Mouse (Mus musculus) heart, embryonic 16.5 days (tissue): ENCODE measurements at regions not wholly inside any gene's neighbourhood (a gene's known extent, or its start where the extent isn't known, plus 50 kb on each side); places are given as distances from the start of the nearest gene placed in this dataset.

ENCODE experiments used
- ATAC-seq: fragments of 200-750 bp; cut with Nextera tagmentation; replicated peaks from 2 replicates; pipeline ENCODE4 v1.8.0; 2017; ENCODE audit warnings: moderate number of reproducible peaks; ENCODE audit not compliant: insufficient read depth, low FRiP score; ENCODE audit errors: extremely low read depth
- H3K27ac ChIP-seq: fragments of 300-500 bp; sonication (generic); 2 replicates; pipeline ENCODE4 v1.5.1; 2014; ENCODE audit warnings: mild to moderate bottlenecking, low read length, control low read depth, moderate library complexity
- H3K27me3 ChIP-seq: fragments of 300-500 bp; sonication (generic); 2 replicates; pipeline ENCODE4 v1.6.1; 2014; ENCODE audit warnings: low read length, mixed read lengths; ENCODE audit not compliant: control insufficient read depth, insufficient read depth
- H3K36me3 ChIP-seq: fragments of 300-500 bp; sonication (generic); 2 replicates; pipeline ENCODE4 v1.6.1; 2014; ENCODE audit not compliant: control insufficient read depth, insufficient read depth
- H3K4me1 ChIP-seq: fragments of 300-500 bp; sonication (generic); 2 replicates; pipeline ENCODE4 v1.6.1; 2014; ENCODE audit warnings: low read length, mixed read lengths; ENCODE audit not compliant: control insufficient read depth, insufficient read depth
- H3K4me2 ChIP-seq: fragments of 300-500 bp; sonication (generic); 2 replicates; pipeline ENCODE4 v1.6.1; 2014; ENCODE audit warnings: low read depth, mild to moderate bottlenecking, control low read depth, low read length
- H3K4me3 ChIP-seq: fragments of 300-500 bp; sonication (generic); 2 replicates; pipeline ENCODE4 v1.5.1; 2014; ENCODE audit warnings: mild to moderate bottlenecking, control low read depth, low read length
- H3K9ac ChIP-seq: fragments of 300-500 bp; sonication (generic); 2 replicates; pipeline ENCODE4 v1.6.1; 2014; ENCODE audit warnings: low read length, control low read depth
- H3K9me3 ChIP-seq: fragments of 300-500 bp; sonication (generic); replicated peaks from 2 replicates; pipeline ENCODE4 v1.6.1; 2016; ENCODE audit warnings: low read length; ENCODE audit not compliant: control insufficient read depth
- WGBS: fragments of 180-500 bp; shearing (Covaris S2); extraction: QIAGEN DNeasy Blood & Tissue Kit; methylation state at CpG from one replicate; pipeline ENCODE4 v1.1.7; 2014; 5-methylcytosine and 5-hydroxymethylcytosine counted together

DNA sequence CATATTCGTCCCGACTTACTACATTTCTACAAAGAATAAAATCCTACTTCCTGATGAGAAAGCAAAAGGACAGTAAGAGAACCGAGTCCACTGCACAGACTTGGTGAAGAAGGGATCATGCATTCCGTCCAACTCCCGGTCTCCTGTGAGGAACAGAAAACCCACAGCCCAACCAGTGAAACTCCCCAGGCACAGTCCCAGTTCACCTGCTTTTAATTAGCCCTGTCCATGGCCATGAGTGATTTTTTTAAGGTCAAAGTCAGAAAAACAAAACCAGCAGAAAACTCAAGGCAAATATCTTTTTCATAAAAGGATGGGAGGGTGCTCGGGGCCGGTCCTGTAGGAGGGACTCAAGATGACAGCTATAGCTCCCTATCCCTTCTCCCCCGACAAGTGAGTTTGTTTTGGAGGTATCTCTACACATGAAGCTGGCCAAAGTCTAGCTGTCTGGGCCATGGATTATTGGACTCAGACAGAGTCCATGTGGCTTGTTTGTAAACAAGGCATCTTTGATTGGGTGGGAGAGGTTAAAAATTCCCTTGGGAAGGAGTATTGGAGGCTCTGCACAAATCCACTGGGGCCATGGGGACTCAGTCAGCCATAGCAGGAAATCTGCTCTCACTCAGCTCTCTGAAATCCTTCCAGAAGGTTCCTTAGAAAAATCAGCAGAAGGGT is 168.8 kb upstream of the Arid1b start:
- no peaks in the 10 kb centered on the region for H3K4me1 ChIP-seq
- ATAC-seq: no peak
- no peak overlapping the region for H3K4me2 ChIP-seq
- H3K27ac ChIP-seq: no peak overlapping the region
- H3K9ac ChIP-seq: no peak overlapping the region
- H3K27me3 ChIP-seq: no peaks in the 10 kb centered on the region
- no peaks in the 10 kb centered on the region for H3K36me3 ChIP-seq
- peaks cover 4% of the 10 kb centered on the region; the same call in 1 of the 2 replicates for H3K9me3 ChIP-seq
- no peak overlapping the region for H3K4me3 ChIP-seq
- WGBS: 69% methylated on average over 8 of the region's 8 CpGs

GRCm38 (mm10) chr17:4834065-4834464 is 160.1 kb upstream of the Arid1b start:
- Histone ChIP-seq H3K4me1 (no peaks in the 10 kb centered on the region), H3K4me3 (no peak overlapping the region), H3K9ac (no peak overlapping the region), H3K4me2 (0 out of 2 replicates have a peak overlapping the region, but pooled peaks have one; percentile 16), H3K9me3 (peaks cover 2% of the 10 kb centered on the region; the same call in 1 of the 2 replicates), H3K36me3 (no peaks in the 10 kb centered on the region), H3K27me3 (no peaks in the 10 kb centered on the region), H3K27ac (no peak overlapping the region)
- ATAC-seq: peak; percentile 58; the same call in 1 of the 2 replicates
- WGBS: 46% methylated on average over 7 of the region's 7 CpGs

- Histone ChIP-seq H3K36me3 (no peaks in the 10 kb centered on the region), H3K4me3 (no peak overlapping the region), H3K4me2 (0 out of 2 replicates have a peak overlapping the region, but pooled peaks have one; percentile 16), H3K9ac (no peak overlapping the region), H3K27ac (no peak overlapping the region), H3K27me3 (no peaks in the 10 kb centered on the region), H3K9me3 (peaks cover 2% of the 10 kb centered on the region; the same call in 1 of the 2 replicates), H3K4me1 (no peaks in the 10 kb centered on the region)
- no peak for ATAC-seq
- 67% methylated on average over 7 of the region's 7 CpGs for WGBS
Observed at GRCm38 (mm10) chr17:4834571-4834970, 159.6 kb upstream of the Arid1b start.

- whole genome bisulfite sequencing: 80% methylated on average over 8 of the region's 8 CpGs
- Histone ChIP-seq H3K9me3 (peaks cover 2% of the 10 kb centered on the region; the same call in 1 of the 2 replicates), H3K27ac (no peak overlapping the region), H3K27me3 (no peaks in the 10 kb centered on the region), H3K36me3 (no peaks in the 10 kb centered on the region), H3K4me3 (no peak overlapping the region), H3K4me1 (no peaks in the 10 kb centered on the region), H3K4me2 (no peak overlapping the region), H3K9ac (no peak overlapping the region)
- ATAC-seq: no peak
Observed at GRCm38 (mm10) chr17:4835065-4835705, 158.9 kb upstream of the Arid1b start.

DNA sequence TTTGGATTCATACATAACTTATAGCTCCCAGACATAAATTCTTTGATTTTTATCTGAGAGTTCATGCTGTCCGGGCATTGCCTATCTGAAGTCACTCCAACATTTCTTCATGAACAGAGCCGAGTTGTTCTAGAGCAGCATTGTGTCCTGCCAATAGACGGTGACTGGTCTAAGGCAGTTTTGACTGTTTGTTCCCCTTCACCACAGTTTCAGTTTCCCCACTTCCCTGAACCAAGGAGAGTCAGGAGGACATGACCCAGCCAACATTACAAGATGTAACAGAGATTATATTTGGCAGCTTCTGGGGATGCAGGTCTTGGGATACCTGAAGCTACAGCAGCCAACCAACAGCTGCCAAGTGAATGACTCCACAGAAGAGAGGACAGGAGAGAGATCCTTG is 154.0 kb upstream of the Arid1b start:
- WGBS: 84% methylated on average over 3 of the region's 3 CpGs
- Histone ChIP-seq H3K36me3 (no peaks in the 10 kb centered on the region), H3K4me1 (no peaks in the 10 kb centered on the region), H3K9ac (no peak overlapping the region), H3K27me3 (no peaks in the 10 kb centered on the region), H3K4me2 (no peak overlapping the region), H3K4me3 (no peak overlapping the region), H3K27ac (no peak overlapping the region), H3K9me3 (no peaks in the 10 kb centered on the region)
- ATAC-seq: no peak

DNA sequence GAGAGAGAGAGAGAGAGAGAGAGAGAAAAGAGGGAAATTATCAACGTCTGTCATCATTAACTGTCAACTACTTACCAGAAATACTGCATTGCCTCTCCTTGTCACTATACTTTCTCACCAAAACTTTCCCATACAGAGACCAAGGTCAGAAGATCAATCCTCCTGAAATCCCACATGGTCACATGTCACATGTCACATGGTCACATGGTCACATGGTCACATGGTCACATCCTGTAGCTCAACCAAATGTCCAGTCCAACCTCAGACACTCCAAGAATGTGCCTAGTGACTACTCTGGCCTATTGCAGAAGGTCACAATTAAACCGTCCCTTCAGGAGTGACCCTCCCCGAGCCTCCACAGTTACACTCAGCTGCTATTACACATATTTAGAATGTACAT is 135.8 kb upstream of the Arid1b start:
- Histone ChIP-seq H3K36me3 (no peaks in the 10 kb centered on the region), H3K27ac (no peak overlapping the region), H3K9me3 (no peaks in the 10 kb centered on the region), H3K4me1 (peaks cover 3% of the 10 kb centered on the region; the same call in 1 of the 2 replicates), H3K4me2 (no peak overlapping the region), H3K9ac (no peak overlapping the region), H3K27me3 (no peaks in the 10 kb centered on the region), H3K4me3 (no peak overlapping the region)
- no peak for ATAC-seq
- 79% methylated on average over 3 of the region's 3 CpGs for WGBS

DNA sequence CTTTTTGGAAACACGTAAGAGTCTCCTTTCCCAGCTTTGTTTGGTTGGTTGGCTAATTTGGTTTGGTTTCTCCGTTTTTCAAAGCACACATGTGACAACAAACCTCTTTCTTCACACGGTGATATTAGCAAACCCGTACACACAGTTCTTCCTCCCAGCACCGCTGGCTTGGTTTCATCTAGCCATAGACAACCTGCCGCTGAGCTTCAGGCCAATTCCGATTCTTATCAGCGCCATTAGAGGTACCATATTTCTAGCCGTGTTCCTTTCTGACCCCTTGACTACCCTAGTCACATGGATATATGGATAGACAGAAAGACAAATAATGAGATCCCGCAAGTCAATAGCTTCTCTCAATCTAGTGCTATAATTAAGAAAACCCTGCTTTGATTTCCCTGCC is 129.2 kb upstream of the Arid1b start:
- H3K27me3 ChIP-seq: no peaks in the 10 kb centered on the region
- no peak overlapping the region for H3K27ac ChIP-seq
- H3K4me2 ChIP-seq: no peak overlapping the region
- H3K36me3 ChIP-seq: no peaks in the 10 kb centered on the region
- no peak overlapping the region for H3K4me3 ChIP-seq
- H3K9ac ChIP-seq: no peak overlapping the region
- H3K9me3 ChIP-seq: no peaks in the 10 kb centered on the region
- WGBS: 83% methylated on average over 10 of the region's 10 CpGs
- H3K4me1 ChIP-seq: peaks cover 7% of the 10 kb centered on the region; the same call in 1 of the 2 replicates
- ATAC-seq: no peak

DNA sequence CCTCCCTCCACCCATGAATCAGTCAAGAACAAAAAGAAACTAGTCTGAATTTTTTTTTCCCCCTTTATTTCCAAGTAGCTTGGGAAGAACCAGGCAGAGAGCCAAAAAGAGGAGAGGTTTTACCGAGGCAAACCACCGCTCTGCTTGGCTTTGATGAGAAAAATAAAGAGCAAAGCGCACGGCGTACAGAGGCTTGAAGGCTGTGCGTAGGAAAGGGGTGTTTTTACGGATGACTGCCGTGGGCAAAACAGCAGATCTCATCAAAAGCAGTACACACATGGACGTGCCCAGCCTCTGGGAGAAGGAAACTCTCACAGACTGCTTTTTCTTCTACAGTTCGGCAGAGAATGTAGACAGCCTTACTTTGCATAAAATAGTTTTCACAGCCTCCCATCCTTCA is 128.5 kb upstream of the Arid1b start:
- Histone ChIP-seq H3K36me3 (no peaks in the 10 kb centered on the region), H3K27me3 (no peaks in the 10 kb centered on the region), H3K4me3 (no peak overlapping the region), H3K4me2 (peak overlapping the region; percentile 31; the same call in 1 of the 2 replicates), H3K9ac (peak overlapping the region; percentile 47; the same call in 1 of the 2 replicates), H3K4me1 (peaks cover 7% of the 10 kb centered on the region; the same call in 1 of the 2 replicates), H3K9me3 (no peaks in the 10 kb centered on the region), H3K27ac (peak overlapping the region; percentile 25)
- ATAC-seq: no peak
- WGBS: 53% methylated on average over 10 of the region's 10 CpGs
